Mouse (Mus musculus): ENCODE measurements at regions not wholly inside any gene's neighbourhood (a gene's known extent, or its start where the extent isn't known, plus 50 kb on each side); places are given as distances from the start of the nearest gene placed in this dataset.
"Not testable (repeated sequence)": the region's sequence is repeated elsewhere in the genome, so short reads cannot be mapped to it uniquely, and the experiment has no call there.

DNA sequence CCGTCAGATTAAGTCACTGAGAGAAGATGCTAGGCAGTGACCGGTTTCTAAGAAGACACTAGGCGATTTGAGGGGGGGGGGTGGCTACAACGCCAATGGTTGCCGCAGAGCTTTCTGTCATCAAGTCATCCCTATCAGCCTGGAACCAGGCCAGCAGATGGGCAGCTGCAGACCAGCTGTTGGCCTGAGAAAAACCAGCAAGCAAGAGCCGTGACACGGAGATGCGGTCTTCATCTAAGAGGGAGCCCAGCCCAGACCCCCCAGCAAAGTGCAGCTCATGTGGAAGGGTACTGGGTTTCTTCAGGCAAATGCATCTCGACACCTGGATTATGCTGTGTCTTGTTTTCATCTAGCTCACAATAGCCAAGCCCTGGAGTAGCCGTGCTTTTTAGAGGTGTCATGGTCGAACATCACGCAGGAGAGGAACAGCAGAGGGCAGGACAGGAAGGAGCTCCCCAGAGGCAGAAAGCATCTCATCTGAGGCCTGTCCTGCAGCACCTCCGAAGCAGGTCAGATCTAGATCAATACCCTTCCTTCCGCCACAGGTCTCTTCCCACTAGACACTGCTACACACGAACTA is 76.3 kb downstream of the Cpn2 start:
- no peak for DNase-seq (ENCODE audit: low spot score)

DNA sequence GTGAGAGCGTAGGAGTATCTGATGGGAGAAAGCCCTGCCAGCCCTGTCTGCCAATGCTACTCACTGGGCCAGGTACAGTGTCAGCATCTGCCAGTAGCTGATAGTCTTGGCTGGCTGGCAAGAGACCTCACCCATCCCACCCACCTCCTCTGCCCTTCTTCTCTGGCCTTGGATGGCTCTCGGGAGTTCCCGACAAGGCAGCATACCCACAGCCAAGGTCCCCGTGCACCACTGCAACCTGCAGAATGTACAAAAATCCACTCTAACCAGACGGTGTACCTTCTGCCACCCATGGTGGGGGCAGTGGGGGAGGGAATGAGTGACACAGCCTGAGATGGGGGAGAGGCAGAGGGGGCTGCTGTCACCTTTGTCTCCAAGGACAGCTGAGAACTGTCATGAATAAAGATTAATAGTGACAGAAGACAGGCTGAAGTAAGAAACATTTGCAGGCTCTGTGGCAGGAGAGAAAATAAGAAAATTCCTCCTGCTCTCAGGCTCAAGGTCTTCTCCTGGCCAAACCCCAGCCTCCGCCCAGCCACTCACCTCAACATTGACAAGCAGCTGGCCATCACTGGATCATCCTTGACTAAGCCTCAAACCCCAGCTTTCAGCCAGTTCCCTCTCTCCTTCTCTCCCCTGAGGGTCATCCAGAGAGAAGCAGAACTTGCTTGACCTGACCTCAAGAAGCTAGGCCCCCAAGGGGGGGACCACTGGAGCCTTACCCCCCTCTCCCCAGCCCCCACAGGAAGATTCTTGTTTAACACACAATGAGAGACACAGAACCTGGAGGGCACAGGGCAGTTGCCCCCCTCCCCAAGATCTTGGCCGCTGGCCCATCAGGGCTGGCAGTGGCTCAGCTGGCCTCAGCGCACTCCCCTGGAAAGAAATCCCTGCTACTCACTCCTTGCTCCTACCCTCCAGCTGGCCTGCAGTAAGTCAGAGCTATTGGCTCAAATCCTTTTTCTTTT is 73.7 kb downstream of the Cpn2 start:
- no peak for DNase-seq (ENCODE audit: low spot score)

GRCm38 (mm10) chr16:30194836-30195235 is 72.5 kb downstream of the Cpn2 start:
- no peak for DNase-seq (ENCODE audit: low spot score)

DNA sequence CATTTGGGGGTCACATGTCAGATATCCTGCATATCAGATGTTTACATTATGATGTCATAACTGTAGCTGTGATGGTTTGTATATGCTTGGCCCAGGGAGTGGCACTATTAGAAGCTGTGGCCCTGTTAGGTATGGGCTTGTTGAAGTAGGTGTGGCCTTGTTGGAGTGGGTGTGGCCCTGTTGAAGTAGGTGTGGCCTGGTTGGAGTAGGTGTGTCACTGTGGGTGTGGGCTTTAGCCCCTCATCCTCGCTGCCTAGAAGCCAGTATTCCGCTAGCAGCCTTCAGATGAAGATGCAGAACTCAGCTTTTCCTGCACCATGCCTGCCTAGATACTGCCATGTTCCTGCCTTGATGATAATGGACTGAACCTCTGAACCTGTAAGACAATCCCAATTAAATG is 71.4 kb downstream of the Cpn2 start:
- DNase-seq (ENCODE audit: low spot score): not testable (repeated sequence)

GRCm38 (mm10) chr16:30197351-30197750 is 69.9 kb downstream of the Cpn2 start:
- DNase-seq (ENCODE audit: low spot score): no peak

GRCm38 (mm10) chr16:30199836-30200235 is 67.5 kb downstream of the Cpn2 start:
- DNase-seq (ENCODE audit: low spot score): no peak

DNA sequence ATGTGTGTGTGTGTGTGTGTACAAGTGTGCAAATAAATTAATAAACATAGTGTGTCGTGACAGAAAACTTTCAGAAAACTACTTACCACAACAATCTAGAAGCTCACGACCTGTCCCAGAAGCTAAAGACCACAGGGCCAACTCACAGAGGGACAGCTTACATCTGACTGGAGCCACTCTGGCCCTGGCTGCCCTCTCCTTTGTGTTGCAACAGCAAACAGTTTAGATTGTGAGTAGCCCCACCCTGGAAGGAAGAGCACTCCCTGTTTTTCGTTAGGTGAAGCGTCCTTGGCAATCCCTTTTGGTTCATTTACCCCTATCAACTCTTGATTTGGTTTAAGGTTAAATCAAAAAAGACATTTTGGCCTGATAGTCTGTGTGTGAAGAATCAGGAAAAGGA is 63.2 kb downstream of the Cpn2 start:
- no peak for DNase-seq (ENCODE audit: low spot score)

DNA sequence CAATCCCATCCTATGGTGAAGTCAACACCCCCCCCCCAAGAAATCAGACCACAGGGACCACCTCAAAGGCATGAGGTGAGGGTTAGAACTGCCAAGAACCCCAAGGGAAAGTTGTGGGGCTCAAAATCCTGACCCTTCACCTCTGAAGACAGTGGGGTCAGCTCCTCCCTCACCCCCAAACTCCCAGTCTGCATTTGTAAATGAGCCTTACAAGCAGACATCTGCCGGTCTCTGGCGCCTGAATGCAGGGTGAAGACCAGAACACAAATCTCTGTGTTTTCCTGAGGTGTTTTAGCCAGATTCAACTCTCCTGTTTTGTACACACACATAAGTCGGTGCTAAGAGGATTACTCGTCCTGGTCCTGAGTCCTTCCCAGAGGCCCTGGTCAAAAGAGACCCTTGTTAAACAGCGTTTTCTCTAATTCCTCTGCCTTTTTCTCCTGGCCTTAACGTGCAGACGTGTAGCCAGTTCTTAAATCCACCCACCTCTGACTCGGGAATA is 61.9 kb downstream of the Cpn2 start:
- no peak for DNase-seq (ENCODE audit: low spot score)

DNA sequence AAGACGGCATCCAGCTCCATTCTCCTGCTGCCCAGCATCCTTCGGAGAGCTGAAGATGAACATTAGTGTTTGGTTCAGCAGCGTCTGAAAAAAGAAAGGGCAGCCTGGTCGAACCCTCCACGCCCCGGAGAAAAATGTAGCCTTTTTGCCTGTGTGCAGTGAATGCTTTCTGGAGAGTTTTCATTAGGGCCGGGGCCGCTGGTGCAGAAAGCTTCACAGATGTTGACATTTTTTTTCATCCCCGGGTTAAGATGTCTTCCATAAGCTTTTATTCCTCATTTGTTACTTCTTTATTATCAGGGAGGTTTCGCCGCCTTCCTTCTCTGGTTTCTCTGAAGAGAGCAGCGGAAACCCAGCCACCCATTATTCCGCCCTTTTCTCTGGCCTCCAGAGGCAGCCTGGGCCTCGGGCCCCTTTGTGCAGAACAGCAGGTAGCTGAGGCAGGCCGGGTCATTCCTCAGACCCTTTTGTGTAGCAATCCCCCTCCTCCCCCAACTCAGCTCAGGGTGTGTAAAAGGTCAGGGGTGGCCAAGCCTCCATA is 61.4 kb downstream of the Cpn2 start:
- no peak for DNase-seq (ENCODE audit: low spot score)

All from T-cell, adult 2 months (primary cell).